Mouse (Mus musculus): ENCODE results near the gene Srsf10. TPM values are rescaled to one million over a fixed set of nuclear protein-coding genes. Genes with fewer than 3 reads are reported as not detected.

Srsf10 gene
- polyA plus RNA-seq, 1 experiment from 2014 or later = 178 TPM

DNA sequence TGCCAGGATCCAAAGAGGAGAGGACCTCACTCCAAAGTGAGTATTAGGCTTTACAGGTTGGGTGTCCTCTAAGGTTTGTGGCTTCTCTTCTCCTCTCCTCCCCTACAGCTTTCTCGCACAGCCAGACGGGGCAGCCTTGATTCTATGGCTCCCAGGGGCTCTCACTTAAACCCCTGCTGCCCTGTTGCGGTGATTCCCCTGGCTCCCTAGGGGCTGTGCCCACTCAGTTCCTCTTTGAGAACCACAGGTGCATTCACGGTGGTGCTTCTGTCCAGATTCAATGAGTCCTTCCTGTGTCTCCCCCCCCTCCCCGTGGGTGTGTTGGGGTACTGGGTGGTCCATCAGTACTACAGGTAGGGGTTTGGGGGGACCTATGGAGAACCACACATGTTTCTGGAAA is 44.5 kb downstream of the Srsf10 start:
- peaks cover 15% of the 10 kb centered on the region for H3K4me1 ChIP-seq (replicated peaks)
- 80% methylated on average over 5 of the region's 5 CpGs for WGBS

DNA sequence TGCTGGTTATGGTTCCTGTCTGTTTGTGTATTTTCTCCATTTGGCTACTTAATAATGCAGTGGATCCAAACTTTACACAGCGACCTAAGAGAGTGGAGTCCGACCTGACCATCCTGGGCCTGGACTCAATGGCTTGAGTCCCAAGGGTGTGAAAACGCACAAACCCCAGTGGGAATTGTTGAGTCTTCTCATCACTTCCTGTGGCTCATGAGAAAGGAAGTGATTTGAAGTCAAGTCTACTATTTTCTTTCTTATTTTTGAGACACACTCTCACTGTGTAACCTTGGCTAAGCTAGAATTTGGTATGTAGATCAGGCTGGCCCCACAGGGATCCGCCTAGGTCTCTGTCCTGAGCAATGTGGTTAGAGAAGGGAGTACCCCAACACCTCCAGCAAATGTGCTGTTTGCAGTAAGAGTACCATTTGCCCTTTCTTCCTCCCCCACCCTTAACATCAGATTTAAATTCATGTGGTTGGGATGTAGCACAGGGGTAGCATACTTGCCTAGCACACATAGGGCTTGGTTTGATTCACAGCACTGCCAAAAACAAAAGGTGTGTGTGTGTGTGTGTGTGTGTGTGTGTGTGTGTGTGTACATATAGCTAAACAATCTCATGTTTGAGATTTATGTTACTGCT is 47.2 kb downstream of the Srsf10 start:
- peaks cover 7% of the 10 kb centered on the region for H3K4me1 ChIP-seq (replicated peaks)
- H3K27me3 ChIP-seq (replicated peaks) = 0 out of 2 replicates have a peak, but pooled peaks cover 6% of the 10 kb centered on the region
- H3K4me2 ChIP-seq = no peak overlapping the region
- H3K9ac ChIP-seq = no peak overlapping the region
- H3K27ac ChIP-seq (ENCODE audit: poor library complexity, severe bottlenecking) = no peak overlapping the region
- no peak for ATAC-seq (ENCODE audit: insufficient number of reproducible peaks, low FRiP score)
- 83% methylated on average over 4 of the region's 4 CpGs for WGBS
- no peaks in the 10 kb centered on the region for H3K36me3 ChIP-seq
- H3K4me3 ChIP-seq = no peak overlapping the region
- no peaks in the 10 kb centered on the region; the same call in 1 of the 2 replicates for H3K9me3 ChIP-seq (replicated peaks)

More for the DNA sequence above, 44.5 kb downstream of the Srsf10 start:
- no peak for ATAC-seq (ENCODE audit: insufficient number of reproducible peaks, low FRiP score)
- no peaks in the 10 kb centered on the region for H3K36me3 ChIP-seq
- no peak overlapping the region for H3K4me2 ChIP-seq
- H3K4me3 ChIP-seq = no peak overlapping the region
- H3K27ac ChIP-seq (ENCODE audit: poor library complexity, severe bottlenecking) = no peak overlapping the region
- H3K9ac ChIP-seq = no peak overlapping the region
- no peaks in the 10 kb centered on the region for H3K9me3 ChIP-seq (replicated peaks)
- H3K27me3 ChIP-seq (replicated peaks) = 0 out of 2 replicates have a peak, but pooled peaks cover 6% of the 10 kb centered on the region

DNA sequence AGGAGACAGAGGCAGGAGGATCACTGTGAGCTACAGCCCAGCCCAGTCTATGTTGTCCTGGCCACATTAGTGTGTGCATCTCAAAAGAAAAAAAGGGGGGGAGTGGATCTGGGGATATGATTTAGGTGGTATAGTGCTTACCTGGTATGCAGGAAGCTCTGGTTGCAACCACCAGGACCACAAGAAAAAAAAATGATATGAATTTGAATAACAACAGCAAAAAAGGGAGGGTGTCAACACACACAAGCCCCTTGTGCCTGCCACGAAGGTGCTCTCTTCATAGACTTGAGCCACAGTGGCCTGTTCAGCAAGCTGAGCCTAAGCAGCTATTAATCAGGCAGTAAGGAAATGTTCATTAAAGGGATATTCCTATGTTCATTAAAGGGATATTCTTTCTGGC is 49.3 kb downstream of the Srsf10 start:
- Histone ChIP-seq H3K4me3 (no peak overlapping the region), H3K9me3 (replicated peaks) (no peaks in the 10 kb centered on the region; the same call in 1 of the 2 replicates), H3K4me2 (no peak overlapping the region), H3K27ac (ENCODE audit: poor library complexity, severe bottlenecking) (no peak overlapping the region), H3K9ac (no peak overlapping the region), H3K4me1 (replicated peaks) (peaks cover 7% of the 10 kb centered on the region), H3K27me3 (replicated peaks) (0 out of 2 replicates have a peak, but pooled peaks cover 6% of the 10 kb centered on the region), H3K36me3 (no peaks in the 10 kb centered on the region)
- no peak for ATAC-seq (ENCODE audit: insufficient number of reproducible peaks, low FRiP score)
- WGBS = 74% methylated on average over 1 of the region's 1 CpGs

DNA sequence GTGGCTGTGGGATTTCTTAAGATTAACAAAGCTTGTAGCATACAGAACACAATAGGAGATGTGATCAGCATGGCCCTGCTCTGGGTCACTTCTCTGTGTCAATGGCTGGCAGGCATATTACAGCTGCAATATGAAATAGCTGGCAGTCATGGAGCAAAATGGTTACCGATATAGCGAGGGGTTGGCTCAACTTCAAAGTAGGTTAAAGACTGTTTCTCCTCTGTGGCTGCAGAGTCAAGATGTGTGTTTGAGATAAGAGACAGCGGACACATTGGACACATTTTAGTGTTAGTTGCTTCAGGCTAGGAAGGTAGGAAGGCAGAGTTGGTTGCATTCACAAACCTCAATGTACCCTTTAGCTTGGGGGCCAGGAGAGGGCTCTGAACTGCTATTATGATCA is 51.1 kb downstream of the Srsf10 start:
- WGBS = 77% methylated on average over 3 of the region's 3 CpGs
- Histone ChIP-seq H3K4me1 (replicated peaks) (peaks cover 10% of the 10 kb centered on the region), H3K4me3 (no peak overlapping the region), H3K9me3 (replicated peaks) (no peaks in the 10 kb centered on the region; the same call in 1 of the 2 replicates), H3K9ac (no peak overlapping the region), H3K27me3 (replicated peaks) (0 out of 2 replicates have a peak, but pooled peaks cover 6% of the 10 kb centered on the region), H3K4me2 (no peak overlapping the region), H3K36me3 (no peaks in the 10 kb centered on the region), H3K27ac (ENCODE audit: poor library complexity, severe bottlenecking) (no peak overlapping the region)
- ATAC-seq (ENCODE audit: insufficient number of reproducible peaks, low FRiP score) = no peak

DNA sequence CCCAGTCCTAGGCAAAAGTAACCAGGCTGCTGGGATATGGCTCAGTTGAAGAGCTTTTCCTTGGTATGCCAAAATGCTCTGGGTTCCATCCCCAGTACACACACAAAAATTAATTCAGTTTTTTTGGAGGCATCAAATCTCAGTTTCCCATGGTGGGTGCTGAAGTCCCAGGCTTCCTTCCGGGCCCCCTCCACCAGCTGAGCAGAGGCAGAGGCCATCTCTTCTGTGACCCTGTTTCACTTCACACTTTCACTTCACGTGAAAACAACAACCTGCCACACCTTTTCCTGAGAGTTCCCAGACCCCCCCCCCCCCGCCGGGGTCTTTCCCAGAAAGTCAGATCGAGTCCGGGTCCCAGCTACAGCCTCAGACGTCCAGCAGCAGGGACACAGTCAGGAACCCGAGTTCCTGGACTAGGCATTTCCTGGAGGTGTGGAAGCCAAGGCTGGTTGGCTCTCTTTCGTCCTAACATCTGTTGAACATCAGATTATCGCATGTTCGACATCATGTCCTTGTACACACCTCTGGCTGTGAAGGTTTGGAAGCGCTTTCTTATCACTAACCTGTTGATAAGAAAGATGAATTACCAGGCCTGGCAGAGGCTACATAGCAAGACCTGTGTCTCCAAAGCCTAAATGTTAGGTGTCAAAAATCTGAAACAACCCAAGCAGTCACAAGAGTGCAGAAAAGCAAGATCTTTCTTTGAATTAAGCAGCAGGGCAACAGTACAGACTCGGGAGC is 53.9 kb downstream of the Srsf10 start:
- Histone ChIP-seq H3K9ac (no peak overlapping the region), H3K27me3 (replicated peaks) (no peaks in the 10 kb centered on the region), H3K4me3 (no peak overlapping the region), H3K4me2 (peak overlapping the region; percentile 12; the same call in 1 of the 2 replicates), H3K4me1 (replicated peaks) (peaks cover 10% of the 10 kb centered on the region), H3K9me3 (replicated peaks) (no peaks in the 10 kb centered on the region; the same call in 1 of the 2 replicates), H3K36me3 (no peaks in the 10 kb centered on the region), H3K27ac (ENCODE audit: poor library complexity, severe bottlenecking) (no peak overlapping the region)
- no peak for ATAC-seq (ENCODE audit: insufficient number of reproducible peaks, low FRiP score)
- 15% methylated on average over 13 of the region's 13 CpGs for WGBS

DNA sequence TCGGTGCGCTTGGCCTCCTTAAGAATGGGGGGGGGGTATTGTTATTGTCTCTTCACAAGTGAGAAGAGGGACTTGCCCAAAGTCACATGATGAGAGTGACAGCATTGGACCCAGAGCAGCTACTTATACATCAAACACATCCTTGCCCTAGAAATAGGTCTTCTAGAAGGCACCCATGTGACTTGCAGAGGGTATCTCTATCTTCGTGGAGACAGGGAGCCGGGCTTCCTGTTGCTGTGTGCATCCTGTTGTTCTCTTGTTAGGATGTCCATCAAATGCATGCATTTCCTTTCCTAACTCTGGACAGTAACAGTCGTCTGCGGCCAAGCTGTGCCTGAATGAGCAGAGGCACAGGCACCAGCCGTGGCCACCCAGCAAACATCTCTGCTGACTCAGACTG is 56.0 kb downstream of the Srsf10 start:
- WGBS = 58% methylated on average over 7 of the region's 7 CpGs
- peaks cover 10% of the 10 kb centered on the region for H3K4me1 ChIP-seq (replicated peaks)
- no peak overlapping the region for H3K4me3 ChIP-seq
- no peak overlapping the region for H3K27ac ChIP-seq (ENCODE audit: poor library complexity, severe bottlenecking)
- no peaks in the 10 kb centered on the region for H3K9me3 ChIP-seq (replicated peaks)
- no peaks in the 10 kb centered on the region for H3K36me3 ChIP-seq
- H3K4me2 ChIP-seq = no peak overlapping the region
- no peak overlapping the region for H3K9ac ChIP-seq
- H3K27me3 ChIP-seq (replicated peaks) = no peaks in the 10 kb centered on the region
- ATAC-seq (ENCODE audit: insufficient number of reproducible peaks, low FRiP score) = peak; percentile 33; the same call in 1 of the 2 replicates

DNA sequence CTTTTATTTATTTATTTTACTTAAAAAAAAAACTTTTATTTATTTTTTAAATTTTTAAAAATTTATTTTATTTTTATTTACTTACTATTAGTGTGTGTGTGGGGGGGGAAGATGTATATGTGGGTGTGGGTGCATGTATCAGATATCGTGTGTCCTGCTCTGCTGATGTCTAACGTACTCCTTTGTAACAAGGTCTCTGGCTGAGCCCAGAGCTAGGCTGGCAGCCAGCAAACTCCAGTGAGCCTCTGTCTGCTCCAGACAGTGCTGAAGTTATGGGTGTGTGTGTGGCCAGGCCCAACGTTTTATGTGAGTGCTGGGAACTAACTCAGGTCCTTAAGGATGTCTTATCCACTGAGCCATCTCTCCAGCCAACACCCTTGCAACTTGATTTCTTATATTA is 56.6 kb downstream of the Srsf10 start:
- no peak overlapping the region for H3K27ac ChIP-seq (ENCODE audit: poor library complexity, severe bottlenecking)
- H3K9ac ChIP-seq = no peak overlapping the region
- no peak overlapping the region for H3K4me2 ChIP-seq
- H3K4me3 ChIP-seq = no peak overlapping the region
- H3K36me3 ChIP-seq = no peaks in the 10 kb centered on the region
- H3K9me3 ChIP-seq (replicated peaks) = no peaks in the 10 kb centered on the region
- peaks cover 10% of the 10 kb centered on the region for H3K4me1 ChIP-seq (replicated peaks)
- no peak for ATAC-seq (ENCODE audit: insufficient number of reproducible peaks, low FRiP score)
- H3K27me3 ChIP-seq (replicated peaks) = no peaks in the 10 kb centered on the region
- WGBS = 55% methylated on average over 3 of the region's 3 CpGs

DNA sequence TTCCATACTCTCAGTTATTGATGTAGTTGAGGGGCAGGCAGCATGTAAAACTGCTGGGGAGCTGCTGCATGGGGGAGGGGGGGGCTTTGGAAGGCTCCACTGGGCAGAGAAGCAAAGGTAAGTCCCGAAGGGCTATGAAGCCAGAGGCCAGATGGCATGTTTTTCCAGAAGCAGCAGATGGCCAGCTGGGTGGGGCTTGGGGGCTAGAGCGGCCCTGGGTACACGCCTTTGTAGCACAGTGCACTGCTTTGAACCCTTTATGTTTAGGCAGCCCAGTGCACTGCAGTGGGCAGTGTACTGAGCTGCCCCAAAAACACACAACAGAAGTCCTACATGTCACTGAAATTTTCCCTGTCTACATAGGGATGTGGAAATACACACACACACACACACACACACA is 57.3 kb downstream of the Srsf10 start:
- 54% methylated on average over 3 of the region's 3 CpGs for WGBS
- no peaks in the 10 kb centered on the region for H3K9me3 ChIP-seq (replicated peaks)
- H3K9ac ChIP-seq = no peak overlapping the region
- no peak overlapping the region for H3K27ac ChIP-seq (ENCODE audit: poor library complexity, severe bottlenecking)
- H3K27me3 ChIP-seq (replicated peaks) = no peaks in the 10 kb centered on the region
- ATAC-seq (ENCODE audit: insufficient number of reproducible peaks, low FRiP score) = no peak
- peaks cover 10% of the 10 kb centered on the region for H3K4me1 ChIP-seq (replicated peaks)
- no peak overlapping the region for H3K4me2 ChIP-seq
- H3K36me3 ChIP-seq = no peaks in the 10 kb centered on the region
- no peak overlapping the region for H3K4me3 ChIP-seq

DNA sequence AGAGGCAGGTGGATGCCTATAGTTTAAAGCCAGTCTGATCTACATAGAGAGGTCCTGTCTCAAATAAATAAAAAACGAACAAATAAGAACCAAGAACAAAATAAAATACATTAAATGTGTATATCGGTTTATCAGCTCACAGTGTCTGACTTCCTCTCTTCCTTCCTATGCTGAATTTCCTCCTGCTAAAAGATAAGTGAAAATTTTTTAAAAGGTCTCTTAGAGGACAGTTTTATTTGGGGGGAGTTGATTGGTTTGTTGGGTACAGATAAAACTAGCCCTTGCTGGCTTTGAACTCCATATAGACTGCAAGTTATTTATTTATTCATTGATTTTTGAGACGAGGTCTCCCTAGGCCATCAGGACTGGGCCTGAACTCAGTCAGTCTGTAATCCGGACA is 57.9 kb downstream of the Srsf10 start:
- Histone ChIP-seq H3K27ac (ENCODE audit: poor library complexity, severe bottlenecking) (no peak overlapping the region), H3K4me3 (no peak overlapping the region), H3K4me1 (replicated peaks) (peaks cover 10% of the 10 kb centered on the region), H3K27me3 (replicated peaks) (no peaks in the 10 kb centered on the region), H3K9me3 (replicated peaks) (no peaks in the 10 kb centered on the region), H3K9ac (no peak overlapping the region), H3K4me2 (no peak overlapping the region), H3K36me3 (no peaks in the 10 kb centered on the region)
- ATAC-seq (ENCODE audit: insufficient number of reproducible peaks, low FRiP score) = no peak
- 63% methylated on average over 4 of the region's 4 CpGs for WGBS

DNA sequence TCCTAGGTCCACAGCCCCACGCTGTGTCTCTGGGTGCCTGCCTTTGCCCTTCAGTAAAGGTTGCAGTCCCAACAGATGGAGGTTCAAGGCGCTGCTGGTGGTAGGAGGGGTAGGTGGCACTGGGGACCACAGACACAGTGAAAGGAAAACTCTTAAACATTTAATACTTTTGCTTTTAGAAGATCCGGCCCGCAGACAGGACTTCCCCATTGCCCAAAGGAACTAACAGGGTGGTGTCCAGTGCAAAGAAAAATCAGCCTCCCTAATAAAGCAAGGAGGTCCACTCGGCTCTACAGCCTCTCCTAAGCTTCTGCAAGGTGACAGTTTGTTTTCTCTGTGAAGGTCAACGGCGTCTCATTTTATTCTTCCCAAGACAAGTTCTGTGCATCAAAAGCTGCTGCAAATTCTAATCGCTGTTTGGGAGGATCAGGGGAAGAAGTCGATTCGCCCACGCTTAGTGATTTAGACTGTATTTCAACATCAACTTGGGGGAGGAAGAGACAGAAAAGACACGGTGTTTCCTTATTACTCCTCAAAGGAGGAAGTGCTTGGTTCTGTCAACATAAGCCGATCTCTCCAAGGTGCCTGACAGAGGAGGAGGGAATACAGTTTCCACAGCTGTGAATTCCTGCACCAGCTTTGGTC is 63.2 kb downstream of the Srsf10 start:
- Histone ChIP-seq H3K4me1 (replicated peaks) (peaks cover 8% of the 10 kb centered on the region), H3K4me2 (no peak overlapping the region), H3K9me3 (replicated peaks) (no peaks in the 10 kb centered on the region), H3K4me3 (no peak overlapping the region), H3K27ac (ENCODE audit: poor library complexity, severe bottlenecking) (no peak overlapping the region), H3K9ac (no peak overlapping the region), H3K36me3 (0 out of 2 replicates have a peak, but pooled peaks cover 3% of the 10 kb centered on the region), H3K27me3 (replicated peaks) (no peaks in the 10 kb centered on the region)
- WGBS = 80% methylated on average over 13 of the region's 13 CpGs
- ATAC-seq (ENCODE audit: insufficient number of reproducible peaks, low FRiP score) = no peak

DNA sequence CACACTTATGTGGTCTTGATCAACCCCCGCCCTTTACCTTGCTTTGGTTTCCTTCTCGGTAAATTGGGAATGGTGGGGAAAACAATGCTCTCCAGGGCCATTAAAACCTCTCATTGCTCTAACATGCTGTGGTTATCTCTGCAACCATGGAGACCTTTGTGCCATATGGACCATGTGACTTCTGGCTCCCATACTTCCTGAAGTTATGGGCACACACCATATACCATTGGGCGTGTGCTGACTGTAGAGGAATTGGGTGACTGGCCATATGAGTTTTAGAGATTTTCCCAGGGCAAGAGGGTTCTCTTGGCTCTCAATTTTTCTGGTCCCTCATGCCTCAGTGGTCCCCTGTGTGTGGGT is 63.7 kb downstream of the Srsf10 start:
- Histone ChIP-seq H3K4me1 (replicated peaks) (peaks cover 8% of the 10 kb centered on the region), H3K9ac (no peak overlapping the region), H3K27me3 (replicated peaks) (no peaks in the 10 kb centered on the region), H3K4me3 (no peak overlapping the region), H3K9me3 (replicated peaks) (no peaks in the 10 kb centered on the region), H3K36me3 (0 out of 2 replicates have a peak, but pooled peaks cover 3% of the 10 kb centered on the region), H3K27ac (ENCODE audit: poor library complexity, severe bottlenecking) (no peak overlapping the region), H3K4me2 (no peak overlapping the region)
- no peak for ATAC-seq (ENCODE audit: insufficient number of reproducible peaks, low FRiP score)
- 90% methylated on average over 3 of the region's 3 CpGs for WGBS

Measured in heart, embryonic 12.5 days (tissue).